Mouse (Mus musculus) megakaryocyte progenitor cell, adult 5-6 weeks (primary cell): ENCODE data around the gene Zfp869. TPM values are rescaled to one million over a fixed set of nuclear protein-coding genes. Genes with fewer than 3 reads are reported as not detected.
"Not testable (repeated sequence)": the region's sequence is repeated elsewhere in the genome, so short reads cannot be mapped to it uniquely, and the experiment has no call there.

ENCODE experiments used
- ATAC-seq: replicated peaks from 2 replicates; pipeline ENCODE4 v1.8.0; 2016; ENCODE audit warnings: mild to moderate bottlenecking, moderate TSS enrichment, inconsistent platforms; ENCODE audit not compliant: poor library complexity
- total RNA-seq, 2 experiments: library from RNA; stranded (forward) in 1 of 2; stranded (reverse) in 1 of 2; fragments of 157-497, 149-512 nt in 1 of 2; fragments of 200-1000 nt in 1 of 2; gene quantifications; 2 replicates each; pipeline versions ENCODE4 v1.2.3 to v1.2.4; 2015 to 2017

The Zfp869 gene
- total RNA-seq (2015) (21.3 and 25.2 TPM in 2 replicates), total RNA-seq (2017) (23.5 and 33.6 TPM in 2 replicates)

- not testable (repeated sequence) for ATAC-seq
These were observed at the start of gene Zfp869 for GRCm38 (mm10) chr8:69710624-69711023. TSS of gene Zfp869 (minus strand) at chr8:69710724.

GRCm38 (mm10) chr8:69758316-69758715 lies 47.8 kb upstream of the Zfp869 start:
- ATAC-seq: no peak

DNA sequence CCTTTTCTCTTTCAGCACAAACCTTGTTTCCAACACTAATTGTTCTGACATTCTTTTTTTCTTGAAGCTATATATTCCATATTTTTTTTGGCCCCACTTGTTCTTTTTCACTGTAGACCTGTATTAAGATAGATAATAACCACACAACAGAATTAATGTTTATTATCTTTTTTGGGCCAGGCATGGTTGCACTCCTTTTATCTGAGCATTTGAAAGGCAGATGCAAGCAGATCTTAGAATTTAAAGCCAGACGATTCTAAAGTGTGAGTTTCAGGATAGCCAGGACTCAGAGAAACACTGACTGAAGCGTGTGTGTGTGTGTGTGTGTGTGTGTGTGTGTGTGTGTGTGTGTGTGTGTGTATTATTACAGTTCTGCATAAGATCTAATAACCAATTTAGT lies 41.9 kb upstream of the Zfp869 start:
- peak; percentile 45 for ATAC-seq

GRCm38 (mm10) chr8:69749544-69750454 lies 39.3 kb upstream of the Zfp869 start, which contains the start of gene Zfp963:
TSS of gene Zfp963 (minus strand) at chr8:69749970.
- ATAC-seq: peak; percentile 85

GRCm38 (mm10) chr8:69741231-69741630 lies 30.7 kb upstream of the Zfp869 start:
- ATAC-seq: no peak

GRCm38 (mm10) chr8:69740763-69741162 lies 30.2 kb upstream of the Zfp869 start:
- ATAC-seq: no peak

DNA sequence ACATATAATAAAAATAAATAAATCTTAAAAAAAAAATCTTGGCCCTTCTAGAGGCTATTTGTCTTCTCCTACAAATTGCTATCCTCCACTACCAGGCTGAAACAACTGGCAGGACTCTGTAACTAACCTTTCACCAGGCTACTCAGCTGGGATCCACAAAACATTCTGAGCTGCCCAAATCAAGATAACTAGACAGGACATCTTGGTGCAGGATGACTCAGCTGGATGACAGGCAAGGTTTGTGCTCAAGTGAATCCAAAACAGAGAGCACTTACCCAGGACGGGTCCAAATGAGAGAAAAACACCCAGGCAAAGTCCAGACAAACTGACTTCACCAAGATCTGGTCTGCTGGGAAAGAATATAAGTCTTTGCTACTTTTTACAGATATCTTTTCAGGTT lies 25.0 kb upstream of the Zfp869 start:
- peak; percentile 44 for ATAC-seq

DNA sequence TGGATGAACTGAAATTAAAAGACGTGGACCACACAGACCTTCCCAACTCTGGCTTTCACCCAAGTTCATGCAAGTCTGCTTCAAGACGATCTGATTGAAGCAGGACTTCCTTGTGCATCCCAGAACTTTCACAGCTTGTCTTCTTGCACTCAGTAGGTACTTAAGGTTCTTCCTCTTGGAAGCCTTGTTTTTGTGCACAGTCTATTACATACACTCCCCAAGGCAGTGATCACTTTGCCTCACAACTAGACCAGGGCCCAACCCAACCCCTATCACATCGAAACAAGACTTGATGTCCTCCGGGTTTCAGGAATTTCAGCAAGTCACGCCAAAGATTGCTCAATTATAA lies 6.7 kb upstream of the Zfp869 start:
- no peak for ATAC-seq

GRCm38 (mm10) chr8:69716403-69717231 lies 6.1 kb upstream of the Zfp869 start:
- peak; percentile 94 for ATAC-seq

- no peak for ATAC-seq
These were observed 4.8 kb upstream of the Zfp869 start for GRCm38 (mm10) chr8:69715366-69715765.

DNA sequence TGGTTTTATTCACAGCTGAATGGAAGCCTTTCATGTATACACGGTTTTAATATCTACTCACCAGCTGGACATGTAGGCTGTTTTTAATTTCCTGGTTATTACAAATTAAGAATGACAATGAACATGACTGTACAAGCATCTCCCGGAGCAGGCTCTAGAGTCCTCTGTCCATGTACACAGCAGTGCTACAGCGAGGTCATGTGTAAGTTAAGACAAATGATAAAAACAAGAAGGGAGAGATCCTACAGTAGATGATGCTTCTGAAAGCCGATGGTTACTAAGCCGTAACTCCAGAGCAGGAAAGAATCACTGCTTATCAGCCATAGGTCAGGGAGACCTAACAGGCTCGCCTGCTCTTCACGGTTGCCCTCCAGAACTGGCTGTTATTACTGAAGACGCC lies 3.0 kb upstream of the Zfp869 start:
- ATAC-seq: no peak

DNA sequence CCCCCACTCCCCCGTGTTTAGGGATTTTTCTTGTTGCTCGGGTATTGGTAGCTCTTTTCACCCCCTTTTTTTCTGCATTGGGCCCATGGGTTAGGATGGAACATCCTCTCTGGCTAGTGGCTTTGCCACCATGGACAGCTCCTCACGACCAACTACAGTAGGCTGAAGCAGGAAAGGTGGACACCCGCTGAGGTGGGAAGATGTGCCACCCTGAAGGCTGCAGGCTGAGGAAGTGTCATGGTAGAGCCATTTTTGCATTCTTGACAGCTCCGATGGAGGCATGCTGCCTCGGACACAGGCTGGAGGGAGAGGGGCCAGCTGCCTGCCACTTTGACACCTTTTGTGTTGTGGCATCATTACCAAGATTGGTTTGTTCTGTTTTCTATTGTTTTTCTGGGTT lies 8.7 kb downstream of the Zfp869 start:
- ATAC-seq: 0 out of 2 replicates have a peak, but pooled peaks have one; percentile 31

- not testable (repeated sequence) for ATAC-seq
These were observed 45.5 kb downstream of the Zfp869 start for GRCm38 (mm10) chr8:69665051-69665450.

DNA sequence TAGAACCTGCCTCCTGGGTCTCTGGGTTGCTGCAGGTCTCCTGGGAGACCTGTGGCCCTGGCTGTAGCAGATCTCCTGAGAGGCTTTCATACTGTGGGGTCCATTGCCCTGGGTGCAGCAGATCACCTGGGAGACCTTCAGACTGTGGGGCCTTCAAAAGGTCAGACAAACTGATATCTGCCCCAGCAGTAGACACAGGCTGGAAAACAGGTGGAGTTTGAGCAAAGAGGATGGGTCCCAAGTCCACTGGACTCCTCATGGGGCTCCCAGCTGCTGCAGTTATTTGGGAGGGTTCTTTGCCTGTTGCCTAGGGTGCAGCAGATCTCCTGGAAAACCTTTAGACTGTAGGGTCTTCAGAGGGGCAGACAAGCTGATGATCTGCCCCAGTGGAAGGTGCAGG lies 49.2 kb downstream of the Zfp869 start:
- no peak for ATAC-seq

Other genes with a start within 250 kb of the Zfp869 start
- not detected in 2 replicates for gene Gm7697, start 187.7 kb downstream of the Zfp869 start, total RNA-seq (2015)
- gene Gm7697, start 187.7 kb downstream of the Zfp869 start, total RNA-seq (2017): not detected in 2 replicates
- gene Zfp868, start 85.2 kb downstream of the Zfp869 start, total RNA-seq (2015): 26.2 and 28.0 TPM in 2 replicates
- 12.4 and 15.5 TPM in 2 replicates for gene Zfp868, start 85.2 kb downstream of the Zfp869 start, total RNA-seq (2017)
- 0.29 TPM in 1 of 2 replicates, not detected in the other for gene Zfp964, start 56.2 kb downstream of the Zfp869 start, total RNA-seq (2015)
- 0.04 and 0.24 TPM in 2 replicates for gene Zfp964, start 56.2 kb downstream of the Zfp869 start, total RNA-seq (2017)
- gene Zfp963, start 39.2 kb upstream of the Zfp869 start, total RNA-seq (2015): 4.3 and 4.5 TPM in 2 replicates
- gene Zfp963, start 39.2 kb upstream of the Zfp869 start, total RNA-seq (2017): 3.7 and 7.5 TPM in 2 replicates
- gene Gm20422, start 64.2 kb upstream of the Zfp869 start, total RNA-seq (2015): not detected in 2 replicates
- gene Gm20422, start 64.2 kb upstream of the Zfp869 start, total RNA-seq (2017): 0.29 TPM in 1 of 2 replicates, not detected in the other
- 24.8 and 26.1 TPM in 2 replicates for gene Atp13a1, start 80.4 kb upstream of the Zfp869 start, total RNA-seq (2015)
- 17.8 and 19.4 TPM in 2 replicates for gene Atp13a1, start 80.4 kb upstream of the Zfp869 start, total RNA-seq (2017)
- gene Zfp866, start 80.5 kb upstream of the Zfp869 start, total RNA-seq (2015): 17.6 and 18.7 TPM in 2 replicates
- gene Zfp866, start 80.5 kb upstream of the Zfp869 start, total RNA-seq (2017): 17.8 and 28.2 TPM in 2 replicates
- 17.5 and 27.6 TPM in 2 replicates for gene Gmip, start 98.0 kb upstream of the Zfp869 start, total RNA-seq (2015)
- 34.3 and 39.6 TPM in 2 replicates for gene Gmip, start 98.0 kb upstream of the Zfp869 start, total RNA-seq (2017)
- 6.8 and 8.5 TPM in 2 replicates for gene Lpar2, start 111.7 kb upstream of the Zfp869 start, total RNA-seq (2015)
- gene Lpar2, start 111.7 kb upstream of the Zfp869 start, total RNA-seq (2017): 1.3 and 1.6 TPM in 2 replicates
- 6.8 and 10.2 TPM in 2 replicates for gene Pbx4, start 121.8 kb upstream of the Zfp869 start, total RNA-seq (2015)
- 13.3 and 15.0 TPM in 2 replicates for gene Pbx4, start 121.8 kb upstream of the Zfp869 start, total RNA-seq (2017)
- not detected in 2 replicates for gene Cilp2, start 177.0 kb upstream of the Zfp869 start, total RNA-seq (2015)
- gene Cilp2, start 177.0 kb upstream of the Zfp869 start, total RNA-seq (2017): not detected in 2 replicates
- 0.49 and 0.52 TPM in 2 replicates for gene Tssk6, start 191.5 kb upstream of the Zfp869 start, total RNA-seq (2015)
- 0.08 and 0.57 TPM in 2 replicates for gene Tssk6, start 191.5 kb upstream of the Zfp869 start, total RNA-seq (2017)
- 48.2 and 51.8 TPM in 2 replicates for gene Ndufa13, start 191.8 kb upstream of the Zfp869 start, total RNA-seq (2015)
- 99.5 and 114 TPM in 2 replicates for gene Ndufa13, start 191.8 kb upstream of the Zfp869 start, total RNA-seq (2017)
- not detected in 2 replicates for gene Yjefn3, start 192.0 kb upstream of the Zfp869 start, total RNA-seq (2015)
- gene Yjefn3, start 192.0 kb upstream of the Zfp869 start, total RNA-seq (2017): 0.37 TPM in 1 of 2 replicates, not detected in the other